Mouse (Mus musculus): ENCODE results near the gene Dkk3. TPM values are rescaled to one million over a fixed set of nuclear protein-coding genes. Genes with fewer than 3 reads are reported as not detected.

Dkk3 gene
- polyA plus RNA-seq, 1 experiment from 2014 or later = 15.0 TPM

DNA sequence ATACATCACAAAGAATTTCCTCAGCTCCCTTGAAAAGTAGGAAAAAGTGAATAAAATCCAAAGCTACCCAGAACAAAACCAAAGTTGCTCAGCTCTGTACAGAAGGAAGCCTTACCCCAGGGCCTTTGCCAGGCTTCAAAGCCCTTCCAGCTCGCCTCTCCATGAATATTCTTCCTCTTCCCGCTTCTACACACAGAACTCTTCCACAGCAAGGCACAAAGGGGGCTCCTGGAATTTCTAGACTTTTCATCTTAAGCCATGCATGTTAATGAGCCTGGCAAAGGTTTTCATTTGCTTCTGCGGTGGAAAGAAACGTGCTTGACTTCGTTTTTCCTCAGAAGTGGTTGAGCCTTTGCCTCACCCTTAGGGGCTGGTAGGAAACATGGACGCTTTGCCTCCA lies 26.9 kb downstream of the Dkk3 start:
- no peak for ATAC-seq (replicated peaks; ENCODE audit: low FRiP score)
- no peak for DNase-seq (ENCODE audit: low spot score)
- no peak overlapping the region for H3K9ac ChIP-seq (ENCODE audit: low read length)

DNA sequence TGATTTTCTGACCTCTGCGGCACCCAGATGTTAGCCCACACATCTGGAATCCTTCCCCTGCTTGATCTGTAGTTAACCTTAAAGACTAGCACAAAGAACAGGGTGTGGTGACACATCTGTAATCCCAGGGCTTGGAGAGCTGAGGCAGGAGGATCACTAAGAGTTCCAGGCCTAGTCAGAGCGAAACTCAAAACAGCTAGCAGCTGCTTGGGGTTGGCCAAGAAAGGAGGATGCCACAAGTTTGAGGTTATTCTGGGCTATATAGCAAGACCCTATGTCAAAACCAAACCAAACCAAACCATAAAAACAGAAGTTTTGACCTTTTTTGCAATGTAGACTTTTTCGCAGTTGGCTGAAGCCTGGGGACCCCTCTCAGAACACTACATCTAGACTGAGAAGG lies 28.2 kb downstream of the Dkk3 start:
- WGBS = 96% methylated on average over 3 of the region's 3 CpGs
- no peak overlapping the region for H3K9ac ChIP-seq (ENCODE audit: low read length)
- H3K4me2 ChIP-seq (ENCODE audit: low read depth, low read length, severe bottlenecking) = no peak overlapping the region
- no peaks in the 10 kb centered on the region for H3K4me1 ChIP-seq (replicated peaks; ENCODE audit: control insufficient read depth, insufficient read depth, low read length)
- no peaks in the 10 kb centered on the region for H3K9me3 ChIP-seq (ENCODE audit: control insufficient read depth, low read length)
- no peak overlapping the region for H3K27ac ChIP-seq (ENCODE audit: low read depth, low read length)
- no peak overlapping the region for H3K4me3 ChIP-seq (ENCODE audit: low read depth, low read length)
- no peaks in the 10 kb centered on the region for H3K36me3 ChIP-seq (ENCODE audit: control insufficient read depth, insufficient read depth, low read length)
- DNase-seq (ENCODE audit: low spot score) (no peak), ATAC-seq (replicated peaks; ENCODE audit: low FRiP score) (no peak)
- H3K27me3 ChIP-seq (ENCODE audit: control insufficient read depth, insufficient read depth, low read length) = no peaks in the 10 kb centered on the region

More for the DNA sequence above, 26.9 kb downstream of the Dkk3 start:
- Histone ChIP-seq H3K4me1 (replicated peaks; ENCODE audit: control insufficient read depth, insufficient read depth, low read length) (no peaks in the 10 kb centered on the region), H3K4me2 (ENCODE audit: low read depth, low read length, severe bottlenecking) (no peak overlapping the region), H3K9me3 (ENCODE audit: control insufficient read depth, low read length) (no peaks in the 10 kb centered on the region), H3K36me3 (ENCODE audit: control insufficient read depth, insufficient read depth, low read length) (no peaks in the 10 kb centered on the region), H3K27ac (ENCODE audit: low read depth, low read length) (no peak overlapping the region), H3K27me3 (ENCODE audit: control insufficient read depth, insufficient read depth, low read length) (no peaks in the 10 kb centered on the region), H3K4me3 (ENCODE audit: low read depth, low read length) (no peak overlapping the region)
- WGBS = 37% methylated on average over 6 of the region's 6 CpGs

DNA sequence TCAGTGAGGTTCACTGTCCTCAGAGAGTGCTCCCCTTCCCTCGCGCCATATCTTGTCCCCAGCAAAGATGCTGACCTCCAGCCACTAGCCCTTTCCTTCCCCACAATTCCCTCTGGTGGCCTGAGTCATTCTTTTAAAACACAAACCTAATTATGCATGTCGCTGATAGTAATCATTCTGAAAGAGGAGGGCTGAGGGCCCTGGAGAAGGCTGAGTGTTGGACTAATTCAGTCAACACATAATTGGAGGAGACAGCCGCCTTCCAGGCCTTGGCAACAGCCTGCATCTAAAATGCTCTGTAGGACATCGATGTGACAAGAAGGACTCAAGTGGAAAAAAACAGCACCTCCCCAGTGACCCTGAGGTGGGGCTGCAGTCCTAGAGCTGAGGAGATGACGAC lies 29.0 kb downstream of the Dkk3 start:
- H3K9ac ChIP-seq (ENCODE audit: low read length) = no peak overlapping the region
- H3K4me1 ChIP-seq (replicated peaks; ENCODE audit: control insufficient read depth, insufficient read depth, low read length) = no peaks in the 10 kb centered on the region
- no peaks in the 10 kb centered on the region for H3K27me3 ChIP-seq (ENCODE audit: control insufficient read depth, insufficient read depth, low read length)
- DNase-seq (ENCODE audit: low spot score) (no peak), ATAC-seq (replicated peaks; ENCODE audit: low FRiP score) (no peak)
- H3K9me3 ChIP-seq (ENCODE audit: control insufficient read depth, low read length) = no peaks in the 10 kb centered on the region
- WGBS = 87% methylated on average over 6 of the region's 6 CpGs
- H3K4me2 ChIP-seq (ENCODE audit: low read depth, low read length, severe bottlenecking) = no peak overlapping the region
- no peaks in the 10 kb centered on the region for H3K36me3 ChIP-seq (ENCODE audit: control insufficient read depth, insufficient read depth, low read length)
- no peak overlapping the region for H3K27ac ChIP-seq (ENCODE audit: low read depth, low read length)
- H3K4me3 ChIP-seq (ENCODE audit: low read depth, low read length) = no peak overlapping the region

DNA sequence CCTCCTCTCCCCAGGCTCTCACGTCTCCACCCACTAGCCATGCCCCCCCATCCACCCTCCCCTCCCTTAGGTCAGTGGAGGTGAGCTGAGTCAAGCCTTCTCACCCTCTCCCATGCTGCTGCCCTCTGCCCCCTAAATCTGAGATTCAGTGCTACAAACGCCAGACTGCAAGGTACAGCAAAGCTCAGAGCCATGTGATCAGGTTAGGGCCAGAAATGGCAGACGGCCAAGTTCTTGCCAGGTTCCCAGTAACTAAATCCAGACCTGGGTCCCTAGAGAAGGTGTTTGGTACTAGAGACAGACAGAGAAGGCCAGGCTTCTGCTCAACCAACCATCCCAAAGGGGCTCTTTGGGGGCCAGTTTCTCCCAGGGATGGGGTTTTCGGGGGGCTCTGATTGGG lies 30.0 kb downstream of the Dkk3 start:
- Histone ChIP-seq H3K4me3 (ENCODE audit: low read depth, low read length) (no peak overlapping the region), H3K36me3 (ENCODE audit: control insufficient read depth, insufficient read depth, low read length) (no peaks in the 10 kb centered on the region), H3K9me3 (ENCODE audit: control insufficient read depth, low read length) (no peaks in the 10 kb centered on the region), H3K9ac (ENCODE audit: low read length) (no peak overlapping the region), H3K27ac (ENCODE audit: low read depth, low read length) (no peak overlapping the region), H3K4me2 (ENCODE audit: low read depth, low read length, severe bottlenecking) (no peak overlapping the region), H3K4me1 (replicated peaks; ENCODE audit: control insufficient read depth, insufficient read depth, low read length) (no peaks in the 10 kb centered on the region), H3K27me3 (ENCODE audit: control insufficient read depth, insufficient read depth, low read length) (no peaks in the 10 kb centered on the region)
- 69% methylated on average over 4 of the region's 4 CpGs for WGBS
- ATAC-seq (replicated peaks; ENCODE audit: low FRiP score) (no peak), DNase-seq (ENCODE audit: low spot score) (no peak)

DNA sequence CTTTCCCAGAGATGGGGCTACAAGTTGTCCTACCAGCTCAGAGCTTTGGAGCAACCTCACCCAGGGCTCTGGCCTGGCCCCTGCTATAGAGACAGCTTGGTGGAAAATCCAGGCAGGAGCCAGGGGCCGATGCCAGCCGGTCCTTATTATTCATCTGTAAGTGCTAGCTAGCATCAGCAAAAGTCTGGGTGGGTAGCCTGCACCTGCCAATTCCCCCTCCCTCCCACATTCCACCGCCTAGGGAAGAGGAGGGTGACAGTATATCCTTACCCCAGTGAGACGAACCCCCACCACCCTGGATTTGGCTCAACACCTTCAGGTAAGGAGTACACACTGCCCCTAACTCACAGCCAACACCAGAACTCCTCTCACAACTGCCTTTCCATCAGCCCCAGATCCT lies 30.9 kb downstream of the Dkk3 start:
- no peaks in the 10 kb centered on the region for H3K36me3 ChIP-seq (ENCODE audit: control insufficient read depth, insufficient read depth, low read length)
- no peak for DNase-seq (ENCODE audit: low spot score)
- 92% methylated on average over 4 of the region's 4 CpGs for WGBS
- no peak overlapping the region for H3K4me2 ChIP-seq (ENCODE audit: low read depth, low read length, severe bottlenecking)
- no peak overlapping the region for H3K9ac ChIP-seq (ENCODE audit: low read length)
- no peak for ATAC-seq (replicated peaks; ENCODE audit: low FRiP score)
- no peaks in the 10 kb centered on the region for H3K4me1 ChIP-seq (replicated peaks; ENCODE audit: control insufficient read depth, insufficient read depth, low read length)
- H3K27me3 ChIP-seq (ENCODE audit: control insufficient read depth, insufficient read depth, low read length) = no peaks in the 10 kb centered on the region
- H3K4me3 ChIP-seq (ENCODE audit: low read depth, low read length) = no peak overlapping the region
- H3K9me3 ChIP-seq (ENCODE audit: control insufficient read depth, low read length) = no peaks in the 10 kb centered on the region
- no peak overlapping the region for H3K27ac ChIP-seq (ENCODE audit: low read depth, low read length)

DNA sequence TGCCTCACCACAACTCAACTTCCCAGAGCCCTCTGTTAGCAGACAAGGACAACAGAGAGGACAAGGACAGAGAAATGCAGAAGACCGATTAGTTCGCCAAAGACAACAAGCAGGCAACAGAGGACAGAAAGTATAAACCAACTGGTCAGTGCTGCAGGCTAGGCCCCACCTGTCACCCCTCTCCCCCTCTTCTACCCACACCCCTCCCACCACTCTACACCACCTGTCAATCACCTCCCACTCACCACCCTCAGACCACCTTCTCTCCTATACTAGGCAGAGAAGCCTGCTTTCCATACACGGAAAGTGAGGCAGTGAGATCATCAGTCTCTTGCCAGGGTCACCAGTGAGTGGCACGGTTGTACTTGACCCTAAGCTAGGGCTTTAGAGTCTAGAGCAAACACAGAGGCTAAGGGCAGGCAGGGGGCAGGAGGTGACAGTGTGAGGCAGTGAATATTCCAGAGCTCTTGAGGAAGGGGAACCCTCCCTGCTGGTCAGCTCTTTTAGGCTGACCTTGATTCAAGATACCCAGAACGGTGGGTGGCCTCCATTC lies 31.7 kb downstream of the Dkk3 start:
- no peaks in the 10 kb centered on the region for H3K36me3 ChIP-seq (ENCODE audit: control insufficient read depth, insufficient read depth, low read length)
- no peak overlapping the region for H3K9ac ChIP-seq (ENCODE audit: low read length)
- no peak overlapping the region for H3K27ac ChIP-seq (ENCODE audit: low read depth, low read length)
- no peak overlapping the region for H3K4me3 ChIP-seq (ENCODE audit: low read depth, low read length)
- no peaks in the 10 kb centered on the region for H3K4me1 ChIP-seq (replicated peaks; ENCODE audit: control insufficient read depth, insufficient read depth, low read length)
- no peaks in the 10 kb centered on the region for H3K9me3 ChIP-seq (ENCODE audit: control insufficient read depth, low read length)
- WGBS = 75% methylated on average over 5 of the region's 5 CpGs
- H3K27me3 ChIP-seq (ENCODE audit: control insufficient read depth, insufficient read depth, low read length) = no peaks in the 10 kb centered on the region
- no peak overlapping the region for H3K4me2 ChIP-seq (ENCODE audit: low read depth, low read length, severe bottlenecking)
- ATAC-seq (replicated peaks; ENCODE audit: low FRiP score) (no peak), DNase-seq (ENCODE audit: low spot score) (no peak)

DNA sequence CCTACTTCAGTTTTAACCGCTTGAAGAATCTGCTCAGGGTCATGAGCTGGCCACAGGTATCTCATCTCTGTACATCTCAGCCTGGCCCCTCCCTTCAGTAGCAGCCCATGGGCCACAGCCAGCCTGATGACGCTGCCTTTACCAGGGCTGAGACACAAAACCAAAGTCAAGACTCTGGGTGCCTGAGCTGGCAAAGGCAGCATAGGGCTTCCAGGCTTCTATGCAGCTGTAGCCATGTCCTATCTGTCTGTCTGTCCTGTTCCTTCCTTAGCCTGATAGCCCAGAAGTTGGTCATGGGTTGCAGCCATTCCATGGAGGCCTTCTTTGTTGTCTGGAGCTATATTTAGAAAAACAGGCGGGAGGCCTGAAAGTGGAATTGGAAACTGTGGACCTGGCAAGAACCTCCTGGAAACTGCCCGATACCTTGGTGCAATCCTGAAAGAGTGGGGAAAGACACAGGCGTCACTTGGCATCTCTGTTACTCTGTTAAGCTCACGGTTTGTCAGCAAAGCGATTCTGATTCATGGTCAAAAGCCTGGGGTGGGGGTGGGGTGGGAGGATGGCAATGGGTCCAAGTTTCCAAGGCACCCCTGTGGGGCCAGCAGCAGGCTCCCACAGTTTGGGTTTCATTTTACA lies 33.1 kb downstream of the Dkk3 start:
- H3K4me3 ChIP-seq (ENCODE audit: low read depth, low read length) = no peak overlapping the region
- H3K9ac ChIP-seq (ENCODE audit: low read length) = no peak overlapping the region
- H3K27me3 ChIP-seq (ENCODE audit: control insufficient read depth, insufficient read depth, low read length) = no peaks in the 10 kb centered on the region
- no peaks in the 10 kb centered on the region for H3K9me3 ChIP-seq (ENCODE audit: control insufficient read depth, low read length)
- H3K4me1 ChIP-seq (replicated peaks; ENCODE audit: control insufficient read depth, insufficient read depth, low read length) = no peaks in the 10 kb centered on the region
- H3K4me2 ChIP-seq (ENCODE audit: low read depth, low read length, severe bottlenecking) = no peak overlapping the region
- DNase-seq (ENCODE audit: low spot score) (no peak), ATAC-seq (replicated peaks; ENCODE audit: low FRiP score) (no peak)
- H3K36me3 ChIP-seq (ENCODE audit: control insufficient read depth, insufficient read depth, low read length) = no peaks in the 10 kb centered on the region
- H3K27ac ChIP-seq (ENCODE audit: low read depth, low read length) = no peak overlapping the region
- 88% methylated on average over 7 of the region's 7 CpGs for WGBS

DNA sequence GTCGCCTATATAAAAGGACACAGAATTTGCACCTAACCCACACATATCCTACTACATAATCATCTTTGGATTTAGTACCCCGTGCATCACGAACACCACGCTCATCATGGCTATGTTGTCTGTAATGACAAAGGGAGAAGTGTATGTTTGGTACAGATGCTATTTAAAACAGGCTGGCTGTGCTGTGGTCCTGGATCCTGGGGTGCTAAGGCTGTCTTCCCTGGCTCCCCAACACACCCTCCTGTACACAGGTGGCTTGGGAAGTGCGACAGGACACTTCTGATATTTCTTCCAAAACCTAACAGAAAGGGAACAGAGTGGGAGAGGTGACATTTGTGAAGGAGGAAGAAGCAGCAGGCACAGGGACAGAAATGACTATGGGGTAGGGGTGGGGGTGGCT lies 35.2 kb downstream of the Dkk3 start:
- H3K27me3 ChIP-seq (ENCODE audit: control insufficient read depth, insufficient read depth, low read length) = no peaks in the 10 kb centered on the region
- H3K9ac ChIP-seq (ENCODE audit: low read length) = no peak overlapping the region
- H3K36me3 ChIP-seq (ENCODE audit: control insufficient read depth, insufficient read depth, low read length) = no peaks in the 10 kb centered on the region
- no peak overlapping the region for H3K27ac ChIP-seq (ENCODE audit: low read depth, low read length)
- no peaks in the 10 kb centered on the region for H3K9me3 ChIP-seq (ENCODE audit: control insufficient read depth, low read length)
- 93% methylated on average over 5 of the region's 5 CpGs for WGBS
- H3K4me3 ChIP-seq (ENCODE audit: low read depth, low read length) = no peak overlapping the region
- H3K4me1 ChIP-seq (replicated peaks; ENCODE audit: control insufficient read depth, insufficient read depth, low read length) = no peaks in the 10 kb centered on the region
- ATAC-seq (replicated peaks; ENCODE audit: low FRiP score) (no peak), DNase-seq (ENCODE audit: low spot score) (no peak)
- no peak overlapping the region for H3K4me2 ChIP-seq (ENCODE audit: low read depth, low read length, severe bottlenecking)

DNA sequence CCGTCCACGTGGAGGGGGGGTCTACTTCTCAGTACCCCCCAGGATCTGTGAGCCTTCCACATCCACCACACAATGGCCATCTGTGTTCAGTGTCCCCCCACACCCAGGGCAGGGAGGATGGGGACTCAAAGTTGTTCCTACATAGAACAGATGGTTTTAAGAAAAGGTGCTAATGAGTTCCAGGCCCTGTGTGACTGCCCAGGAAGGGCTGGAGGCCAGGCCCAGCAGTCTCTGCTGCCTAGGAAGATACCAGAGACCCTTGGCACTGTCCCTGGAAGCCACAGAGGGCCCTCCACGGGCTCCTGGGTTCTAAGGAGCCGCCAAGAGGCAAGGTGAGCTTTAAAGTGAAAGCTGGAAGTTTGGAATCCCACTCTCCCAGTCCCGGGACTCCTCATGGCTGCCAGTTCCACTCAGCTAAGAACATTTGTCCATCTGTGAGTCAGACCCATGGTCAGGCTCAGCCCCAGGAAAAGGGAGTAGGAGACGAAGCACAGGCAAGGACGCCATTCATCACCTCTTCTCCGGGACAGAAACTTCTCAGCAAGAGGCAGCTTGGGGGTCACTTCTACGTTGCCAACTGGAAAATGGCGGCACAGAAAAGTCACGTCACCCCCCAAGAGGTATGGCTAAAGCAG lies 36.9 kb downstream of the Dkk3 start:
- no peak overlapping the region for H3K27ac ChIP-seq (ENCODE audit: low read depth, low read length)

More for the DNA sequence above, 36.9 kb downstream of the Dkk3 start:
- Histone ChIP-seq H3K4me2 (ENCODE audit: low read depth, low read length, severe bottlenecking) (no peak overlapping the region), H3K9ac (ENCODE audit: low read length) (no peak overlapping the region), H3K9me3 (ENCODE audit: control insufficient read depth, low read length) (no peaks in the 10 kb centered on the region), H3K4me1 (replicated peaks; ENCODE audit: control insufficient read depth, insufficient read depth, low read length) (no peaks in the 10 kb centered on the region), H3K4me3 (ENCODE audit: low read depth, low read length) (no peak overlapping the region), H3K27me3 (ENCODE audit: control insufficient read depth, insufficient read depth, low read length) (no peaks in the 10 kb centered on the region), H3K36me3 (ENCODE audit: control insufficient read depth, insufficient read depth, low read length) (no peaks in the 10 kb centered on the region)
- DNase-seq (ENCODE audit: low spot score) (no peak), ATAC-seq (replicated peaks; ENCODE audit: low FRiP score) (no peak)
- 81% methylated on average over 11 of the region's 11 CpGs for WGBS

All from forebrain, embryonic 11.5 days (tissue).